Mouse (Mus musculus) kidney, adult 2 months (tissue): ENCODE results near the gene Serpinb6c. TPM values are rescaled to one million over a fixed set of nuclear protein-coding genes. Genes with fewer than 3 reads are reported as not detected.

Source experiments
- DNase-seq: peaks from one replicate; pipeline ENCODE4 v3.0.0; 2021
- H3K27ac ChIP-seq: fragments of 200-500 bp; 2 replicates; pipeline ENCODE4 v1.5.1; 2012; ENCODE audit warnings: low read depth, low read length, control low read depth, inconsistent platforms; ENCODE audit not compliant: insufficient read depth
- H3K27me3 ChIP-seq: fragments of 200-500 bp; replicated peaks from 2 replicates; pipeline ENCODE4 v1.6.1; 2012; ENCODE audit warnings: mild to moderate bottlenecking, moderate library complexity, low read length, inconsistent platforms; ENCODE audit not compliant: control insufficient read depth, insufficient read depth
- H3K36me3 ChIP-seq: fragments of 200-500 bp; 2 replicates; pipeline ENCODE4 v1.6.1; 2012; ENCODE audit warnings: mild to moderate bottlenecking, moderate library complexity, low read length, inconsistent platforms; ENCODE audit not compliant: control insufficient read depth, insufficient read depth
- H3K4me1 ChIP-seq: fragments of 200-500 bp; 2 replicates; pipeline ENCODE4 v1.6.1; 2011; ENCODE audit warnings: low read length; ENCODE audit not compliant: control insufficient read depth, insufficient read depth
- H3K4me3 ChIP-seq: fragments of 200-500 bp; 2 replicates; pipeline ENCODE4 v1.5.1; 2011; ENCODE audit warnings: mild to moderate bottlenecking, low read depth, low read length, control low read depth; ENCODE audit not compliant: insufficient read depth
- CTCF ChIP-seq: fragments of 200-500 bp; conservative IDR thresholded peaks from 2 replicates; pipeline ENCODE4 v1.5.1; 2011; ENCODE audit warnings: low read depth, mild to moderate bottlenecking, control low read depth, low read length, moderate library complexity, mixed read lengths; ENCODE audit not compliant: insufficient read depth, insufficient read length
- POLR2A ChIP-seq: fragments of 200-500 bp; IDR thresholded peaks from one replicate; pipeline ENCODE4 v1.6.1; 2011; ENCODE audit warnings: low read depth, low read length, control low read depth
- WGBS: fragments of 180-500 bp; shearing (Covaris S2); methylation state at CpG from one replicate; pipeline ENCODE4 v1.1.7; 2018; 5-methylcytosine and 5-hydroxymethylcytosine counted together
- polyA plus RNA-seq: library from polyadenylated mRNA; depleted of rRNA; stranded (reverse); fragments of >200 nt; gene quantifications from 2 replicates; pipeline ENCODE4 v1.2.3, GENCODE M21; 2012

The Serpinb6c gene
- polyA plus RNA-seq, 1 experiment: 0.11 TPM

DNA sequence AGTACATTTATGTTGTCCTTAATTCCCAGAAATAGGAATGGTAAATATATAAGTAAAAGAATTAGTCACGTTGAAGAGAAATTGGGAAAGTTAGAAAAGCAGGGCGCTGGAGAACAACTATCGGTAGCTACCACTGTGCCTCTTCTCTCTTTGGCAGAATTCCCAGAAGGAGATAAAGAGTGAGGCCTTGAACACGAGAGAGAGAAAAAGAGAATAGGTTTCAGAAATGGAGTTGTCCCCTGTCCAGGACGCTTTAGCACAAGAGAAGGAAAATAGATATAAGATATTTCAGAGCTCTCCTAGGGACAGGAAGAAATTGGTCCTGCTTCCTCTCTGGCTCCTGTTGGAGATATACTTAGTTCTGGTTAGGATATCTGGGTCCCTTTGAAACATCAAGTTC lies 31.6 kb upstream of the Serpinb6c start:
- DNase-seq: no peak
- Histone ChIP-seq H3K4me3 (no peak overlapping the region), H3K27ac (no peak overlapping the region), H3K36me3 (no peaks in the 10 kb centered on the region), H3K4me1 (peaks cover 3% of the 10 kb centered on the region; the same call in 1 of the 2 replicates), H3K27me3 (no peaks in the 10 kb centered on the region)
- TF ChIP-seq CTCF (no peak), POLR2A (no peak)
- 77% methylated on average over 5 of the region's 5 CpGs for WGBS

GRCm38 (mm10) chr13:33935465-33936181 lies 30.1 kb upstream of the Serpinb6c start:
- WGBS: under 1% methylated on average over 44 of the region's 44 CpGs

GRCm38 (mm10) chr13:33934743-33935142 lies 29.2 kb upstream of the Serpinb6c start:
- 54% methylated on average over 6 of the region's 6 CpGs for WGBS
- Histone ChIP-seq H3K4me3 (peak overlapping the region; percentile 95), H3K4me1 (peaks cover 3% of the 10 kb centered on the region; the same call in 1 of the 2 replicates), H3K27me3 (no peaks in the 10 kb centered on the region), H3K36me3 (no peaks in the 10 kb centered on the region), H3K27ac (peak overlapping the region; percentile 50; the same call in 1 of the 2 replicates)
- TF ChIP-seq POLR2A (no peak), CTCF (no peak)
- peak; percentile 23 for DNase-seq

More at GRCm38 (mm10) chr13:33935465-33936181, 30.1 kb upstream of the Serpinb6c start:
- H3K4me1 ChIP-seq: peaks cover 3% of the 10 kb centered on the region; the same call in 1 of the 2 replicates
- peak overlapping the region; percentile 50; the same call in 1 of the 2 replicates for H3K27ac ChIP-seq
- peak overlapping the region; percentile 95 for H3K4me3 ChIP-seq
- DNase-seq: peak; percentile 62
- no peak for TF ChIP-seq POLR2A
- H3K27me3 ChIP-seq: no peaks in the 10 kb centered on the region
- H3K36me3 ChIP-seq: no peaks in the 10 kb centered on the region

DNA sequence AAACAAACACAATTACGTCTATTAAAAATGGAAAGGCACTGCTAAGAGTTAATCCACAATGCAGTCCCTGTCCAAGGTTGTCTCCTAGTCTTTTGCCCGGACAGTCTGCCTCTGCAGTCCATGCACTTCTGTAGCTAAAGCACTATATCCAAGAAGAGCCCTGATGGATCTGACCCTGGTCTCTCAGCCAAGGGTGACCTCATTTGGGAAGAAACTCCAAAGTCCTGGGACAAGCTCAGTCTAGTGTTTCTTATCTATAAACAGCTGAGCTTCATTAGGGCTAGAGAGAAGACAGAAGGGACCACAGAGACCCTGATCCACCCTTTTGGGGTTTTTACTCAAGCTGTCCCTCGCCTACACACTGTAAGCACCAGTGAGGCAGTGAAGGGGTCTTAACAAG lies 25.4 kb upstream of the Serpinb6c start:
- Histone ChIP-seq H3K36me3 (no peaks in the 10 kb centered on the region), H3K4me3 (no peak overlapping the region), H3K27ac (no peak overlapping the region), H3K4me1 (peaks cover 3% of the 10 kb centered on the region; the same call in 1 of the 2 replicates), H3K27me3 (no peaks in the 10 kb centered on the region)
- DNase-seq: no peak
- WGBS: 85% methylated on average over 3 of the region's 3 CpGs
- TF ChIP-seq POLR2A: no peak
- TF ChIP-seq CTCF: no peak

DNA sequence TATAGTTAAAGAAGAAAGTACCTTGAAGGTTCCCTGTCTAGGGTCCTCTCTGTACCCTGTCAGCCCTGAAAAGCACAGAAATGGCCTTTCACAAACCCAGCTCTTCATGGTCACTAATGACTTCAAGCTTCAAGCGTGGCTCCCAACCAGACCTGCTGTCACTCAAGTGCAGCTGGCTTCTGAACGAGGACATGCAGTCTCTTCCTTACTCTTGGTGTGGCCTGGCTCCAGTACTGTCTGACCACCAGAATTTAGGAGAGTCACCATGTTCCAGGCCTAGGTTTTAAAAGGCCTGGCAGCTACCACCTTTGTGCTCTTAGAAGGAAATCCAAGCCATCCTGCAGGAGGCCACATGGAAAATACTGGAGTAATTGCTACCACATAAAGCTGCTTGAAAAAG lies 24.8 kb upstream of the Serpinb6c start:
- Histone ChIP-seq H3K4me1 (peaks cover 3% of the 10 kb centered on the region; the same call in 1 of the 2 replicates), H3K4me3 (no peak overlapping the region), H3K27ac (no peak overlapping the region), H3K27me3 (no peaks in the 10 kb centered on the region), H3K36me3 (no peaks in the 10 kb centered on the region)
- 82% methylated on average over 2 of the region's 2 CpGs for WGBS
- no peak for DNase-seq
- TF ChIP-seq CTCF (no peak), POLR2A (no peak)

DNA sequence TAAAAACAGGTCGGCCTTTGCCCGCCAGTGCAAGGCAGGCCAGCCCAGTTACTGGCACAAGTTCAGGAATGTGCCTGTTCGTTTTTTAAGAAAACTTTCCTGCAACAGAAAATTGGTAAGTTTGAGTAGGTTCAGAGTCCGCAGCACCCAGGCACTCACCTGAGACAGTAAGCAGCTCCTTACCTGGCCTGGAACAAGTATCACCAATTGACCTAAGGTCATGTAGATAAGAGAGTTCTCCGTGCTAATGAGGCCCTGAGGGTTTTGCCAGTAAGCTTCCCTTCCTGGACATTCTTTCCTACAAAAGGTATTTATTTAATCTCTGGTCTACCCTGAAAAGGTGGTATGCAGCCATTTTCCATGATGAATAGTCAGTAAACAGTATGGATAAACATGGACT lies 16.2 kb upstream of the Serpinb6c start:
- Histone ChIP-seq H3K4me1 (no peaks in the 10 kb centered on the region), H3K36me3 (peaks cover 3% of the 10 kb centered on the region), H3K27me3 (no peaks in the 10 kb centered on the region), H3K27ac (no peak overlapping the region), H3K4me3 (no peak overlapping the region)
- WGBS: 62% methylated on average over 5 of the region's 5 CpGs
- no peak for TF ChIP-seq POLR2A
- TF ChIP-seq CTCF: no peak
- peak; percentile 15 for DNase-seq

DNA sequence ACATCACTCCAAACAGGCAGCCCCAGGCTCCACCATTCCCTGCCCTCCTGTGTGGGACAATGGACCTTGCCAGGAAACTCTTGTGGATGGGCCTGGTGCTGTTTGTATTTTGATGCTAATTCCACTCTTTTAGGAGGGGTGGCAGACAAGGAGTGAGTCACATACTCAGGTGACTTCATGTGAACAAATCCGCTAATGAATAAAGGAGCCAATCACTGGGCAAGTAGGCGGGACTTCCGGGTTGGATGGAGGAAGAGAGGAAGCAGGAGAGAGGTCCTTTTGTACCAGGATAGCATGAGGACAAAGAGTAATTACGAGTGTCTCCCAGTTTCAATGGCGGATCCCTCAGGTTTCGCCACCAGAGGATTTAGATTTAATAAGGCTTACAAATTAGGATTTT lies 15.5 kb upstream of the Serpinb6c start:
- Histone ChIP-seq H3K27me3 (no peaks in the 10 kb centered on the region), H3K27ac (no peak overlapping the region), H3K36me3 (peaks cover 3% of the 10 kb centered on the region), H3K4me3 (no peak overlapping the region), H3K4me1 (no peaks in the 10 kb centered on the region)
- no peak for TF ChIP-seq CTCF
- no peak for TF ChIP-seq POLR2A
- no peak for DNase-seq
- 97% methylated on average over 6 of the region's 6 CpGs for WGBS
